Mouse (Mus musculus): Measurements from ENCODE around the gene Nomo1. TPM values are rescaled to one million over a fixed set of nuclear protein-coding genes. Genes with fewer than 3 reads are reported as not detected.
A peak's percentile ranks its signal among the peaks of the same experiment; 100 is the strongest.

Gene Nomo1
- polyA plus RNA-seq, 1 experiment from 2014 or later, result 22.3 TPM

GRCm38 (mm10) chr7:46033870-46034337, 406 bp downstream of the Nomo1 start:
- H3K4me3 ChIP-seq (ENCODE audit: low read depth, low read length), result peak overlapping the region; percentile 95
- under 1% methylated on average over 35 of the region's 35 CpGs for WGBS
- ATAC-seq (ENCODE audit: insufficient number of reproducible peaks, insufficient read depth, low FRiP score, low read depth), result no peak
- H3K9ac ChIP-seq (replicated peaks; ENCODE audit: low read depth, low read length), result peak overlapping the region; percentile 81
- peaks cover 13% of the 10 kb centered on the region; the same call in 1 of the 2 replicates for H3K4me1 ChIP-seq (ENCODE audit: control insufficient read depth, insufficient read depth, low read length)
- peaks cover 4% of the 10 kb centered on the region; the same call in 1 of the 2 replicates for H3K36me3 ChIP-seq (ENCODE audit: control insufficient read depth, insufficient read depth, low read length)
- H3K27ac ChIP-seq (ENCODE audit: low read length), result no peak overlapping the region
- no peaks in the 10 kb centered on the region for H3K9me3 ChIP-seq (ENCODE audit: control insufficient read depth, low read depth, low read length)
- H3K4me2 ChIP-seq (replicated peaks; ENCODE audit: low read depth, low read length), result peak overlapping the region; percentile 48
- no peaks in the 10 kb centered on the region for H3K27me3 ChIP-seq (ENCODE audit: control insufficient read depth, insufficient read depth, low read length)

GRCm38 (mm10) chr7:46034991-46035390, 1.5 kb downstream of the Nomo1 start:
- no peak overlapping the region for H3K4me3 ChIP-seq (ENCODE audit: low read depth, low read length)
- 68% methylated on average over 2 of the region's 2 CpGs for WGBS
- ATAC-seq (ENCODE audit: insufficient number of reproducible peaks, insufficient read depth, low FRiP score, low read depth), result no peak
- H3K4me1 ChIP-seq (ENCODE audit: control insufficient read depth, insufficient read depth, low read length), result peaks cover 16% of the 10 kb centered on the region; the same call in 1 of the 2 replicates
- H3K36me3 ChIP-seq (ENCODE audit: control insufficient read depth, insufficient read depth, low read length), result peaks cover 4% of the 10 kb centered on the region; the same call in 1 of the 2 replicates
- no peaks in the 10 kb centered on the region for H3K9me3 ChIP-seq (ENCODE audit: control insufficient read depth, low read depth, low read length)
- no peak overlapping the region for H3K9ac ChIP-seq (replicated peaks; ENCODE audit: low read depth, low read length)
- no peaks in the 10 kb centered on the region for H3K27me3 ChIP-seq (ENCODE audit: control insufficient read depth, insufficient read depth, low read length)
- H3K4me2 ChIP-seq (replicated peaks; ENCODE audit: low read depth, low read length), result peak overlapping the region; percentile 48; the same call in 1 of the 2 replicates
- no peak overlapping the region for H3K27ac ChIP-seq (ENCODE audit: low read length)

- no peak overlapping the region for H3K27ac ChIP-seq (ENCODE audit: low read length)
- peaks cover 4% of the 10 kb centered on the region; the same call in 1 of the 2 replicates for H3K36me3 ChIP-seq (ENCODE audit: control insufficient read depth, insufficient read depth, low read length)
- no peak overlapping the region for H3K4me2 ChIP-seq (replicated peaks; ENCODE audit: low read depth, low read length)
- ATAC-seq (ENCODE audit: insufficient number of reproducible peaks, insufficient read depth, low FRiP score, low read depth), result no peak
- H3K4me3 ChIP-seq (ENCODE audit: low read depth, low read length), result no peak overlapping the region
- no peak overlapping the region for H3K9ac ChIP-seq (replicated peaks; ENCODE audit: low read depth, low read length)
- WGBS, result 79% methylated on average over 2 of the region's 2 CpGs
- no peaks in the 10 kb centered on the region for H3K27me3 ChIP-seq (ENCODE audit: control insufficient read depth, insufficient read depth, low read length)
- H3K9me3 ChIP-seq (ENCODE audit: control insufficient read depth, low read depth, low read length), result no peaks in the 10 kb centered on the region
- peaks cover 16% of the 10 kb centered on the region; the same call in 1 of the 2 replicates for H3K4me1 ChIP-seq (ENCODE audit: control insufficient read depth, insufficient read depth, low read length)
These were observed 2.0 kb downstream of the Nomo1 start for GRCm38 (mm10) chr7:46035468-46035867.

DNA sequence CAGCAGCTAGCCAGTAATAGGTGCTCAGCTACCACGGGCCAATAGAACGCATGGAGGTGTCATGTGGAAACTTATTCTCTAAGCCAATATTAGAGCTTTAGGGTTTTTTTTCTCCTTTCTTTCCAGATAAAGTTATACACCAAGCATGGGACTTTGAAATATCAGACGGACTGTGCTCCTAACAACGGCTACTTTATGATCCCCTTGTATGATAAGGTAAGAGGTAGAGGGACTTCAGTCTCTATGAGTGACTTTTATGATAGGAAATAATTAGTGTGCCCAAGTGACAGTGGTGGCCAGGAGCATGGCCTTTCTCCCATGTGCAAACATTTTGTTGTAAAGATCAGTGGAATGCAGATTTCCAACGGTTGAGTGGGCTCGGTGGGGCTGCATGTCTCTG, 3.9 kb downstream of the Nomo1 start:
- ATAC-seq (ENCODE audit: insufficient number of reproducible peaks, insufficient read depth, low FRiP score, low read depth), result no peak
- WGBS, result 92% methylated on average over 6 of the region's 6 CpGs
- Histone ChIP-seq H3K27me3 (ENCODE audit: control insufficient read depth, insufficient read depth, low read length) (no peaks in the 10 kb centered on the region), H3K36me3 (ENCODE audit: control insufficient read depth, insufficient read depth, low read length) (peaks cover 14% of the 10 kb centered on the region; the same call in 1 of the 2 replicates), H3K27ac (ENCODE audit: low read length) (no peak overlapping the region), H3K9ac (replicated peaks; ENCODE audit: low read depth, low read length) (no peak overlapping the region), H3K4me1 (ENCODE audit: control insufficient read depth, insufficient read depth, low read length) (peaks cover 16% of the 10 kb centered on the region; the same call in 1 of the 2 replicates), H3K9me3 (ENCODE audit: control insufficient read depth, low read depth, low read length) (no peaks in the 10 kb centered on the region), H3K4me3 (ENCODE audit: low read depth, low read length) (no peak overlapping the region), H3K4me2 (replicated peaks; ENCODE audit: low read depth, low read length) (no peak overlapping the region)

- 40% methylated on average over 2 of the region's 2 CpGs for WGBS
These were observed 6.4 kb downstream of the Nomo1 start for GRCm38 (mm10) chr7:46039873-46040272.

DNA sequence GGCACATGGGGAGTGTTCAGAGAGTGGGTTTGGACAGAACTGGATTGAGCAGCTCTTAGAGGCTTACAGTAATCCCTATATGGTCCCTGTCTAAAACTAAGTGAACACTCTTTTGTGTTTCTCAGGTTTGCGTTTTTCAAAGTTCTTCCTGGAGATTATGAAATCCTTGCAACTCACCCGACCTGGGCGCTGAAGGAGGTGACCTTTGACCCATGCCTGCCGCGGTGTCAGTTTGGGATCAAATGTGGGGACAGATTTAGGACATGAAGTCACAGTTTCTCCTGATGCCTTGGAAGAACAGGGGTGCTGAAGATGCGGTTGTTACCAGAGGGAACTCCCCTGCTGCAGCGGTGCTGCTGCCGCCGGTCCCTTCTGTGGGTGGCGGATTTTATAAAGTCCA, 10.6 kb downstream of the Nomo1 start:
- Histone ChIP-seq H3K27me3 (ENCODE audit: control insufficient read depth, insufficient read depth, low read length) (no peaks in the 10 kb centered on the region), H3K4me2 (replicated peaks; ENCODE audit: low read depth, low read length) (no peak overlapping the region), H3K27ac (ENCODE audit: low read length) (no peak overlapping the region), H3K9me3 (ENCODE audit: control insufficient read depth, low read depth, low read length) (no peaks in the 10 kb centered on the region), H3K4me1 (ENCODE audit: control insufficient read depth, insufficient read depth, low read length) (0 out of 2 replicates have a peak, but pooled peaks cover 2% of the 10 kb centered on the region), H3K4me3 (ENCODE audit: low read depth, low read length) (no peak overlapping the region), H3K36me3 (ENCODE audit: control insufficient read depth, insufficient read depth, low read length) (peaks cover 46% of the 10 kb centered on the region), H3K9ac (replicated peaks; ENCODE audit: low read depth, low read length) (no peak overlapping the region)
- 87% methylated on average over 10 of the region's 10 CpGs for WGBS
- ATAC-seq (ENCODE audit: insufficient number of reproducible peaks, insufficient read depth, low FRiP score, low read depth), result no peak

More at GRCm38 (mm10) chr7:46039873-46040272, 6.4 kb downstream of the Nomo1 start:
- no peaks in the 10 kb centered on the region for H3K27me3 ChIP-seq (ENCODE audit: control insufficient read depth, insufficient read depth, low read length)
- H3K4me3 ChIP-seq (ENCODE audit: low read depth, low read length), result no peak overlapping the region
- peaks cover 9% of the 10 kb centered on the region; the same call in 1 of the 2 replicates for H3K4me1 ChIP-seq (ENCODE audit: control insufficient read depth, insufficient read depth, low read length)
- peaks cover 28% of the 10 kb centered on the region; the same call in 1 of the 2 replicates for H3K36me3 ChIP-seq (ENCODE audit: control insufficient read depth, insufficient read depth, low read length)
- no peaks in the 10 kb centered on the region for H3K9me3 ChIP-seq (ENCODE audit: control insufficient read depth, low read depth, low read length)
- ATAC-seq (ENCODE audit: insufficient number of reproducible peaks, insufficient read depth, low FRiP score, low read depth), result peak; percentile 24; the same call in 1 of the 2 replicates
- H3K9ac ChIP-seq (replicated peaks; ENCODE audit: low read depth, low read length), result no peak overlapping the region
- no peak overlapping the region for H3K27ac ChIP-seq (ENCODE audit: low read length)
- no peak overlapping the region for H3K4me2 ChIP-seq (replicated peaks; ENCODE audit: low read depth, low read length)

- peaks cover 55% of the 10 kb centered on the region for H3K36me3 ChIP-seq (ENCODE audit: control insufficient read depth, insufficient read depth, low read length)
- H3K4me1 ChIP-seq (ENCODE audit: control insufficient read depth, insufficient read depth, low read length), result no peaks in the 10 kb centered on the region
- H3K4me2 ChIP-seq (replicated peaks; ENCODE audit: low read depth, low read length), result no peak overlapping the region
- H3K9me3 ChIP-seq (ENCODE audit: control insufficient read depth, low read depth, low read length), result no peaks in the 10 kb centered on the region
- no peak for ATAC-seq (ENCODE audit: insufficient number of reproducible peaks, insufficient read depth, low FRiP score, low read depth)
- H3K27ac ChIP-seq (ENCODE audit: low read length), result no peak overlapping the region
- H3K4me3 ChIP-seq (ENCODE audit: low read depth, low read length), result no peak overlapping the region
- H3K27me3 ChIP-seq (ENCODE audit: control insufficient read depth, insufficient read depth, low read length), result no peaks in the 10 kb centered on the region
- no peak overlapping the region for H3K9ac ChIP-seq (replicated peaks; ENCODE audit: low read depth, low read length)
- 93% methylated on average over 11 of the region's 11 CpGs for WGBS
These were observed 12.4 kb downstream of the Nomo1 start for GRCm38 (mm10) chr7:46045882-46046281.

- 92% methylated on average over 13 of the region's 13 CpGs for WGBS
- no peak for ATAC-seq (ENCODE audit: insufficient number of reproducible peaks, insufficient read depth, low FRiP score, low read depth)
- H3K27me3 ChIP-seq (ENCODE audit: control insufficient read depth, insufficient read depth, low read length), result no peaks in the 10 kb centered on the region
- H3K9ac ChIP-seq (replicated peaks; ENCODE audit: low read depth, low read length), result no peak overlapping the region
- no peaks in the 10 kb centered on the region for H3K4me1 ChIP-seq (ENCODE audit: control insufficient read depth, insufficient read depth, low read length)
- H3K9me3 ChIP-seq (ENCODE audit: control insufficient read depth, low read depth, low read length), result no peaks in the 10 kb centered on the region
- no peak overlapping the region for H3K27ac ChIP-seq (ENCODE audit: low read length)
- H3K4me3 ChIP-seq (ENCODE audit: low read depth, low read length), result no peak overlapping the region
- no peak overlapping the region for H3K4me2 ChIP-seq (replicated peaks; ENCODE audit: low read depth, low read length)
- peaks cover 54% of the 10 kb centered on the region for H3K36me3 ChIP-seq (ENCODE audit: control insufficient read depth, insufficient read depth, low read length)
These were observed 14.5 kb downstream of the Nomo1 start for GRCm38 (mm10) chr7:46047873-46048562.
